Mouse (Mus musculus) heart, adult 2 months (tissue): Measurements from ENCODE around the gene Bcas1.

Experiments
- CTCF ChIP-seq: fragments of 200-600 bp; IDR thresholded peaks from 2 replicates; pipeline ENCODE4 v1.8.1; 2022; ENCODE audit warnings: antibody characterized with exemption, mild to moderate bottlenecking, moderate library complexity
- POLR2A ChIP-seq: fragments of 200-500 bp; IDR thresholded peaks from 2 replicates; pipeline ENCODE4 v1.6.1; 2011; ENCODE audit warnings: mild to moderate bottlenecking, low read depth, low read length, control low read depth; ENCODE audit not compliant: insufficient read depth

GRCm38 (mm10) chr2:170400666-170401065, 27.0 kb downstream of the Bcas1 start:
- no peak for TF ChIP-seq CTCF
- TF ChIP-seq POLR2A, result no peak
